Mouse (Mus musculus) adrenal gland, adult 2 months (tissue): ENCODE data around the gene Golm1. TPM values are rescaled to one million over a fixed set of nuclear protein-coding genes. Genes with fewer than 3 reads are reported as not detected.

Experiments
- DNase-seq: peaks from one replicate; pipeline ENCODE4 v3.0.0; 2021
- polyA plus RNA-seq: library from polyadenylated mRNA; depleted of rRNA; stranded (reverse); fragments of >200 nt; gene quantifications from 2 replicates; pipeline ENCODE4 v1.2.3, GENCODE M21; 2012; rRNA removed
- total RNA-seq, 2 experiments: library from RNA; stranded (reverse); gene quantifications; 2 replicates each; pipeline ENCODE4 v1.2.3; 2021

The Golm1 gene
- total and polyA plus RNA-seq, 3 experiments = 1.4 to 10.4 (median 6.7) TPM

- DNase-seq = no peak
Measured at GRCm38 (mm10) chr13:59590691-59591090, 84.9 kb downstream of the Golm1 start.

- no peak for DNase-seq
Measured at GRCm38 (mm10) chr13:59589672-59590071, 85.9 kb downstream of the Golm1 start.

DNA sequence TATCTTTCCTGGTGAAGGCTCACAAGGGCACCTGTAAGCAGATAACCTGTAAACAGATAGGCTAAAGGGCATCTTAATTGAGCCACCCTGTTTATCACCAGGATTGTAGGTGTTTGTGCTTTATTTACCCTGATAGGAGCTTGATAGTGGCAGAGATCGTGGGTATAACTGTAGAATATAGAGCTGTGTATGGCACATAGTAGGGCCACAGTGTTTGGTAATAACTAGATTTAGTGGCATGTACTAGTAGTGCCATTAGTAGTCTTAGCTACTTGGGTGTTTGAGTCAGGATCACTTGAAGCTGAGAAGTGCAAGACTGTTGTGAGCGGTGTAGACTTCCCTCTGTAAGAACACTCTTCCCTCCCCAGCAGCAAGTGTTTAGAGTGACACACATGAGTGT lies 88.4 kb downstream of the Golm1 start:
- DNase-seq = no peak

GRCm38 (mm10) chr13:59585648-59586005 lies 90.0 kb downstream of the Golm1 start:
- DNase-seq = no peak

- DNase-seq = peak; percentile 100
Measured at GRCm38 (mm10) chr13:59584947-59585647, 90.5 kb downstream of the Golm1 start, which contains the start of the genes Agtpbp1 and Naa35. TSS of gene Agtpbp1 (minus strand) at chr13:59585227. TSS of gene Naa35 (plus strand) at chr13:59585259.

Other genes with a start within 250 kb of the Golm1 start
- 10 to 100 TPM; 38.9 to 45.7 TPM for gene Agtpbp1, start 90.6 kb downstream of the Golm1 start, total RNA-seq
- gene Agtpbp1, start 90.6 kb downstream of the Golm1 start, polyA plus RNA-seq = 2.9 and 4.3 TPM in 2 replicates
- gene Naa35, start 90.6 kb downstream of the Golm1 start, total RNA-seq = 10 to 100 TPM; 52.4 to 63.3 TPM
- gene Naa35, start 90.6 kb downstream of the Golm1 start, polyA plus RNA-seq = 12.4 and 17.6 TPM in 2 replicates
- gene 4921517D22Rik, start 18.3 kb upstream of the Golm1 start, total RNA-seq = not detected
- not detected in 2 replicates for gene 4921517D22Rik, start 18.3 kb upstream of the Golm1 start, polyA plus RNA-seq
- not detected for gene Spata31d1a, start 34.5 kb upstream of the Golm1 start, total RNA-seq
- not detected in 2 replicates for gene Spata31d1a, start 34.5 kb upstream of the Golm1 start, polyA plus RNA-seq
- gene Spata31d1b, start 36.5 kb upstream of the Golm1 start, total RNA-seq = not detected
- not detected in 2 replicates for gene Spata31d1b, start 36.5 kb upstream of the Golm1 start, polyA plus RNA-seq
- gene Spata31d1d, start 55.9 kb upstream of the Golm1 start, total RNA-seq = not detected
- gene Spata31d1d, start 55.9 kb upstream of the Golm1 start, polyA plus RNA-seq = not detected in 2 replicates
- not detected for gene 1700014D04Rik, start 70.9 kb upstream of the Golm1 start, total RNA-seq
- gene 1700014D04Rik, start 70.9 kb upstream of the Golm1 start, polyA plus RNA-seq = 0.03 TPM in 1 of 2 replicates, not detected in the other
- 100 to 1,000 TPM; 104 to 107 TPM for gene Isca1, start 94.0 kb upstream of the Golm1 start, total RNA-seq
- gene Isca1, start 94.0 kb upstream of the Golm1 start, polyA plus RNA-seq = 59.3 and 60.1 TPM in 2 replicates
- not detected for gene Gm49354, start 106.4 kb upstream of the Golm1 start, total RNA-seq
- not detected in 2 replicates for gene Gm49354, start 106.4 kb upstream of the Golm1 start, polyA plus RNA-seq
- 10 to 100 TPM; 60.9 to 79.3 TPM for gene Tut7, start 147.3 kb upstream of the Golm1 start, total RNA-seq
- gene Tut7, start 147.3 kb upstream of the Golm1 start, polyA plus RNA-seq = 14.8 and 16.4 TPM in 2 replicates